Mouse (Mus musculus): Measurements from ENCODE around the gene Dstn. TPM values are rescaled to one million over a fixed set of nuclear protein-coding genes. Genes with fewer than 3 reads are reported as not detected.
A peak's percentile ranks its signal among the peaks of the same experiment; 100 is the strongest.

The Dstn gene
- total RNA-seq, 2 experiments from 2014 or later, result 399 to 518 TPM

GRCm38 (mm10) chr2:143915600-143916135 lies 548 bp downstream of the Dstn start:
- ATAC-seq (ENCODE audit: poor library complexity, severe bottlenecking), result peak; percentile 16

GRCm38 (mm10) chr2:143916229-143916628 lies 1.1 kb downstream of the Dstn start:
- peak; percentile 15 for ATAC-seq (ENCODE audit: poor library complexity, severe bottlenecking)

- no peak for ATAC-seq (ENCODE audit: poor library complexity, severe bottlenecking)
Measured at GRCm38 (mm10) chr2:143917622-143918021, 2.5 kb downstream of the Dstn start.

DNA sequence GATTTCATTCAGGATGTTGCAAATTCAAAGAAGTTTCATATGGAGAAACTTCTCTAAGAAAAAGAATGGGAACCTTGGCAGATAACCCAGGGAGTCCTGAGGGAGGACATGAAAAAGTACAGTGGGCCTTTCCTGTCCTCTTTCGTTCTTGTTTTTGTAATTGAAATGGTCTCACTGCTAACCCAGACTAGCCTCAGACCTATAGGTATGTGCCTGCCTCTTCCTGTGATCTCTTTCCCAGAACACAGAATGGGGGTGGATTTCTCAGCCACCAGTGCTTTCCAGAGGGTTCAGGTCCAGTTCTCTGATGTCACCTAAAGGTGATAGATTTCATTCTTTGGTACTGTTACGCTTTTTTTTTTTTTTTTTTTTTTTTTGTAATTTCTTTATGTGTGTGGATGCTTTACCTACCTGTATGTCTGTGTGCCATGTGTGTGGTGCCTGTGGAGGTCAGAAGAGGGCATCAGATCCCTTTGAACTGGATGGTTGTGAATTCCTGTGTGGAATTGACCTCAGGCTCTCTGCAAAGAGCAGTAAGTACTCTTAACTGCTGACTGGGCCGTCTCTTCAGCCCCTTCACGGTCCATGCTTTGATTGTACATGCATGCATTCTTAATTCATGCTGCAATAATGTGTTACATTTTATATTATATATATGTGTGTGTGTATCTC lies 3.8 kb downstream of the Dstn start:
- no peak for ATAC-seq (ENCODE audit: poor library complexity, severe bottlenecking)

DNA sequence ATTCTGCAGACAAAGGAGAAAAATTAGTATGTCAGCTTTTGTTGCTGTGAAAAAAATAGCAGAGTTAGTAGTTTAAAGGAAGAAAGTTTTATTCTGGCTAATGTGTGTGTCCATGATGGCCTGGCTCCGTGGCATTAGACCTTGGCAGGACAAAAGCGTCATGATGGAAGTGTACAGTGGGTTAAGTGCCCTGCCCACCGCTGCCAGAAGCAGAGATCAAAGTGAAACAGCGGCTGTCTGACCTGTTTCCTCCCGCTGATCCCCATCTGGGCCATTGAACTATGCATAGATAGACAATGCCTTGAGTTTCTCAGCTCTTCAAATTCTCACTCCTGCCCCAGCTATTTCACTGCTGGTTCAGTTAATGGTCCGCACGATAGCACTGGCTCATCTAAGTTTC lies 9.0 kb downstream of the Dstn start:
- peak; percentile 23; the same call in 1 of the 2 replicates for ATAC-seq (ENCODE audit: poor library complexity, severe bottlenecking)

GRCm38 (mm10) chr2:143925826-143926225 lies 10.7 kb downstream of the Dstn start:
- no peak for ATAC-seq (ENCODE audit: poor library complexity, severe bottlenecking)

DNA sequence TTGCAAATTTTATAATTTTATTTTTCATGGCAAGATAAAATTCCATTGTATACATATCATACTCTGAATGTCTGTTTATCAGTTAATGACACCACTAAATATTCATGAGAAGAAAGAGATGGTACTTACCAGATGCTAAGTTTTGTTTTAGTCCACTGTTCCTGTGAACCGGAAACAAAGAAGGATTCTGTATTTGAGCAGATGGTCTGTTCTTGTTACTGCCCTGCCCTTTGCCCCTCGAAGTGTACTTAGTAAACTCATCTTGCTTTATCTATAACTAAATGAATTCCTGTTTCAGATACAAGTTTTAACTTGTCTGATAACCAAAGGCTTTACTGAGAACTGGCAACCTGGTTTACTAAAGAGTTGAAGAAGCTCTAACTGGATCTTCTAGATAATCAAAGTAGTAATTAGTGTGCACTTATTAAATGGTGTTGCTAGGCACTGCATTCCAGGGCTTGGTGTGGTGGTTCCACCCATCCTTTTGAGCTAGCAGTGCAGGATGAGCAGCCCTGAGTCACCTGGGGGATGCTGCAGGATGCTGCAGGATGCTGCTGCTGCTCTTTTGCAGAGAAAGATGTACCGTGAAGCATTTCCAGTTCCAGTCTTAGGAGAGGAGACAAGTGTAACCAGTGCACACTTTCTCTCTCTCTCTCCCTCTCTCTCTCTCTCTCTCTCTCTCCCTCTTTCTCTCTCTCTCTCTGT lies 14.6 kb downstream of the Dstn start:
- no peak for ATAC-seq (ENCODE audit: poor library complexity, severe bottlenecking)

GRCm38 (mm10) chr2:143932340-143932873 lies 17.3 kb downstream of the Dstn start:
- no peak for ATAC-seq (ENCODE audit: poor library complexity, severe bottlenecking)

DNA sequence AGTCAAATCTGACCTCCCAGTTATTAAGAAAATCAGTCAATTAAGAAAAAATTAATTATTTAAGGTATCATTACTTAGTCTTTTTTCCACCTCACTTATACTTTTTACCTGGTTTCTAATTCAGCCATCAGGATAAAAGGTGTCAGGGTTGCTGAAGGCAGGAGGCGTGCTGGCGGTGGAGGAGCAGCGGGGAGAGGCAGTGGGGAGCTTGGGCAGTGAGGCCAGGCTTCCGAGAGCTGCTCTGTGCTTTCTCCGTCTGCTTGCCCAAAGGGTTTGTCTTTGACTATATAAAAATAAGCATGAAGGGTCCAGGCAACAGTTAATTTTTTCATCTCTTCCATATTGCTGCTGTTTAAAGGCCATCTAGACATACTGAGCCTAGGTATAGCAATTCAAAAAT lies 18.4 kb downstream of the Dstn start:
- ATAC-seq (ENCODE audit: poor library complexity, severe bottlenecking), result no peak

DNA sequence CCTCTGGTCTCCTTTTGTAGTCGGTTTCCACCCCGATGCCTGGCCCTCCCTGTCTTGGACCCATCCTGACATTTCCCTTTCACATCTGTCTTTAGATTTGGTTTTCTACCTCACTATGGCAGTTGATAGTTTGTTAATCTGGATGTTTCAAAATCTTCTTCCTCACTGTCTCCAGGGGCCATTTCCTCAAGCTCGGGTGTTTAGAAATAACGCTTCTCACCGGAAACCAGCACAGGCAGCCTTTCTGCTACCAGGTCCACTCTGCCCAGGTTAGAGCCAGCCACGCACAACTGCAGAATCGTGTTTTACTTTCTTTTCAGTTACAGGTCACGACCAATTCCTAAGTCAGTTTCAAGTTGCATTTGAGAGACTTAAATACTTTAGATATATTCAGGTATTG lies 19.3 kb downstream of the Dstn start:
- peak; percentile 82 for ATAC-seq (ENCODE audit: poor library complexity, severe bottlenecking)

- no peak for ATAC-seq (ENCODE audit: poor library complexity, severe bottlenecking)
Measured at GRCm38 (mm10) chr2:143937861-143938260, 22.7 kb downstream of the Dstn start.

GRCm38 (mm10) chr2:143940406-143940805 lies 25.3 kb downstream of the Dstn start:
- peak; percentile 43 for ATAC-seq (ENCODE audit: poor library complexity, severe bottlenecking)

GRCm38 (mm10) chr2:143944796-143945195 lies 29.7 kb downstream of the Dstn start:
- no peak for ATAC-seq (ENCODE audit: poor library complexity, severe bottlenecking)

GRCm38 (mm10) chr2:143945466-143946075 lies 30.5 kb downstream of the Dstn start:
- ATAC-seq (ENCODE audit: poor library complexity, severe bottlenecking), result peak; percentile 51

DNA sequence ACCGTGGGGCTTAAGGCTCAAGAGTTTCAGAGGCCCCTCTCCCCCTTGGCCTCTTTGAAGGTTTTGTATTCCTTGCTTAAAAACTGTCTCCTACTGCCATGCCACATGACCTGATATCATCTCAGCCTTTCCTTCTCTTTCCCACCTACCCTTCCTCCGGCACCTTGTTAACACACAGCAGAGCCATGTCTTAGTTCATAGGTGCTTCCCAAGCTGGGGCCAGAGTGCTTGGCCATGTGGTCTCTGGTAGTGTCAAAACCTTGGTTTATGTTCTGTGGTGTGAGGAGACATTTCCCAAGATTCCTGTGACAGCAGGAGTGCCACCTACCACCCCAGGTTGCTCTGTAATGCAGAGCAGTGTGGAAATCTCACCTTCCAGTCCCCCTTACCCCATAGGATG lies 31.3 kb downstream of the Dstn start:
- ATAC-seq (ENCODE audit: poor library complexity, severe bottlenecking), result no peak

DNA sequence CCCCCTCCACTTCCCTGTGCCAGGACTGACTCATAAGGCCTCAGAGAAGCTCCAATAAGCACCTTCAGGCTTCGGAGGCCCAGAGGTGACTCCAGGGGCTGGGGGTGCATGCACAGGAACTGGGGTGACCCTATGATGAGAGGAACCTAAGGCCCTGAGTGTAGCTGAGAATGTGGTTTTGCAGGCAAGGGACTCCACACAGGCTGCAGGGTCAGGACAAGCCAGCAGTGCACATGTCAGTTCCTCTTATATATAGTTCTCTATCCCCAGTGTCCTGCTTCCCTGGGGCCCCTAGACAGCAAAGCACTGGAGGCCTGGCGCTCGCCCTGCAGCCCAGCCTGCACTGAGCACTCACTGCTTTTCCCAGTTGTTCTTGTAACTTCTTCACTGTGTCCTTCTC lies 32.9 kb downstream of the Dstn start:
- 0 out of 2 replicates have a peak, but pooled peaks have one; percentile 7 for ATAC-seq (ENCODE audit: poor library complexity, severe bottlenecking)

- ATAC-seq (ENCODE audit: poor library complexity, severe bottlenecking), result no peak
Measured at GRCm38 (mm10) chr2:143948416-143948815, 33.3 kb downstream of the Dstn start.

GRCm38 (mm10) chr2:143949217-143949616 lies 34.1 kb downstream of the Dstn start:
- ATAC-seq (ENCODE audit: poor library complexity, severe bottlenecking), result no peak

DNA sequence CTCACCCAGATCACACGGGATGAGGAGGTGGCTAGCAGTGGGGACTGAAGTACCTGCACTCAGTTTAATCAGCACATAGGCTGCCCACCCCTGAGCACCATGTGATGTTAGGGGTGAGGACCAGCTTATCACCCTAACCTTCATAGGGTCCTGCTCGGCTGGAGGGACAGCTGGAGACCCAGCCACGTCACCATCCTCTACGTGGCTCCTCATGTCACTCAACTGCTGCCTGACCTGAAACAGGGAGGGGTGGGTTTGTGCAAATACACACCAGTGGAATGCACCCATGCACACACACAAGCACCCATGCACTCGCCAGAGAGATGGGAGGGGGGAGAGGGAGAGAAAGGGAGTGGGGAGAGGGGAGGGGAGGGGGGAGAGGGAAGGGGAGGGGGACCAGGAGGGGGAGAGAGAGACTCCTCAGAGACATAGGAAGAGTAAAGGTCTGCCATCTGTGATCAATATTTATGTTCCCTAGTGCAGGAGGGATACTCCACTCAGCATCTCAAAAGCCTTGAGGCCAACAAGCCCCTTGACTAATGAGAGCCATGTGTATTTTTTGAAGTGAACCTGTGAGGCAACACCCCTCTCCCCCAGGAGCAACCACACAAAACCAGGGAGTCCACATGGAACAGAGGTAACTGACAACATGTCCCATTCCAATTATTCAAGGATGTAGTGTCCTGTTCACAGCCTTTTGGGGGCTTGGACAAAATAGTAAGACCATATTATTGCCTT lies 35.3 kb downstream of the Dstn start:
- no peak for ATAC-seq (ENCODE audit: poor library complexity, severe bottlenecking)

DNA sequence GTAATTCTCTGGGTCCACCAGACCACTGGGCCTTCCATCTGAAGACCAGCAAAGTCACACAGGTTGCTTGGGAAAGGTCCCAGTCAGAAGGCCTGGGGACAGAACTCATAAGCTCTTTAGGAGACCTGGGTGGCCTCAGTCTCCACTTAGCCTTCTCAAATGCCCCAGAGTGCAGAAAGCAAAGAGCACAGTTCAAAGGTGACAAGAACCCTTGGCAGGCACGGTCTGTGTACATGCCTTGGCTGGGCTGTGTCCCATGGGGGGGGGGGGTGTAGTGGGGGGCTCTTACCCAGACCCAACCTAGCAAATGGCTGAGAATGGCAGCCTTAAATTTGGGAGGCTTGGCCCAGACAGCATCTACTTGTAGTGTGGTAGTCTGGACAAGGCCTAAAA lies 35.9 kb downstream of the Dstn start:
- no peak for ATAC-seq (ENCODE audit: poor library complexity, severe bottlenecking)

Measured in megakaryocyte, adult 5-6 weeks (primary cell).